Mouse (Mus musculus) myocyte (in vitro differentiated cells): ENCODE measurements around the gene Med13l. TPM values are rescaled to one million over a fixed set of nuclear protein-coding genes. Genes with fewer than 3 reads are reported as not detected.
"Not testable (repeated sequence)": the region's sequence is repeated elsewhere in the genome, so short reads cannot be mapped to it uniquely, and the experiment has no call there.

Experiments used
- H3K27me3 ChIP-seq: one replicate; pipeline ENCODE4 v1.6.1; 2011; ENCODE audit not compliant: control insufficient read depth, insufficient read depth, insufficient read length
- H3K36me3 ChIP-seq: one replicate; pipeline ENCODE4 v1.6.1; 2011; ENCODE audit not compliant: control insufficient read depth, insufficient read depth
- H3K4me2 ChIP-seq: one replicate; pipeline ENCODE4 v1.6.1; 2011; ENCODE audit warnings: low read depth, control low read depth
- H3K4me3 ChIP-seq: one replicate; pipeline ENCODE4 v1.5.1; 2011; ENCODE audit warnings: mild to moderate bottlenecking, control low read depth, moderate library complexity
- H3K79me2 ChIP-seq: one replicate; pipeline ENCODE4 v1.6.1; 2011; ENCODE audit not compliant: control insufficient read depth, insufficient read depth
- H3ac ChIP-seq: one replicate; pipeline ENCODE4 v1.6.1; 2011; ENCODE audit not compliant: control insufficient read depth, insufficient read length
- CEBPB ChIP-seq: IDR thresholded peaks from 2 replicates; pipeline ENCODE4 v1.6.1; 2011; ENCODE audit warnings: mild to moderate bottlenecking, moderate library complexity; ENCODE audit not compliant: poor library complexity, insufficient read depth, severe bottlenecking
- E2F4 ChIP-seq: IDR thresholded peaks from one replicate; pipeline ENCODE4 v1.6.1; 2011; ENCODE audit warnings: mild to moderate bottlenecking, control low read depth, moderate library complexity; ENCODE audit not compliant: insufficient read depth
- MAX ChIP-seq: IDR thresholded peaks from one replicate; pipeline ENCODE4 v1.6.1; 2011; ENCODE audit warnings: low read depth, mild to moderate bottlenecking, control low read depth
- MYOD1 ChIP-seq, 3 experiments: IDR thresholded peaks; one replicate each; pipeline ENCODE4 v1.6.1; 2011; ENCODE audit warnings: control low read depth in 2 of 3, low read depth in 2 of 3, mild to moderate bottlenecking in 2 of 3, moderate library complexity in 1 of 3; ENCODE audit not compliant: insufficient read length in 2 of 3, control insufficient read depth in 1 of 3
- MYOG ChIP-seq, 3 experiments: IDR thresholded peaks; one replicate each; pipeline ENCODE4 v1.6.1; 2011; ENCODE audit warnings: control low read depth in 2 of 3, low read depth in 2 of 3, mild to moderate bottlenecking in 2 of 3; ENCODE audit not compliant: insufficient read length in 2 of 3, control insufficient read depth in 1 of 3, insufficient read depth in 1 of 3
- POLR2A ChIP-seq: IDR thresholded peaks from one replicate; pipeline ENCODE4 v1.6.1; 2011; ENCODE audit warnings: low read depth, mild to moderate bottlenecking, control low read depth, moderate library complexity; ENCODE audit not compliant: insufficient read length
- POLR2AphosphoS2 ChIP-seq: IDR thresholded peaks from one replicate; pipeline ENCODE4 v1.6.1; 2011; ENCODE audit warnings: low read depth, control low read depth; ENCODE audit not compliant: insufficient read length
- REST ChIP-seq: IDR thresholded peaks from one replicate; pipeline ENCODE4 v1.6.1; 2011; ENCODE audit warnings: mild to moderate bottlenecking, control low read depth, moderate library complexity; ENCODE audit not compliant: insufficient read depth, insufficient read length
- SRF ChIP-seq: IDR thresholded peaks from one replicate; pipeline ENCODE4 v1.6.1; 2011; ENCODE audit warnings: low read depth; ENCODE audit not compliant: control insufficient read depth, insufficient read length
- TCF12 ChIP-seq: IDR thresholded peaks from one replicate; pipeline ENCODE4 v1.6.1; 2011; ENCODE audit warnings: mild to moderate bottlenecking, control low read depth; ENCODE audit not compliant: poor library complexity, insufficient read depth, severe bottlenecking
- TCF3 ChIP-seq: IDR thresholded peaks from one replicate; pipeline ENCODE4 v1.6.1; 2011; ENCODE audit warnings: low read depth, control low read depth; ENCODE audit not compliant: insufficient read length
- USF1 ChIP-seq: IDR thresholded peaks from one replicate; pipeline ENCODE4 v1.6.1; 2011; ENCODE audit warnings: low read depth, mild to moderate bottlenecking, control low read depth, moderate library complexity
- polyA plus RNA-seq: library from polyadenylated mRNA; unstranded; fragments of >200 nt; fragmentation: generic; extraction: Trizol; gene quantifications from one replicate; pipeline ENCODE4 v1.2.1, GENCODE M21; 2012; ENCODE audit warnings: missing spikeins

Gene Med13l
- polyA plus RNA-seq, 1 experiment, result 7.4 TPM

DNA sequence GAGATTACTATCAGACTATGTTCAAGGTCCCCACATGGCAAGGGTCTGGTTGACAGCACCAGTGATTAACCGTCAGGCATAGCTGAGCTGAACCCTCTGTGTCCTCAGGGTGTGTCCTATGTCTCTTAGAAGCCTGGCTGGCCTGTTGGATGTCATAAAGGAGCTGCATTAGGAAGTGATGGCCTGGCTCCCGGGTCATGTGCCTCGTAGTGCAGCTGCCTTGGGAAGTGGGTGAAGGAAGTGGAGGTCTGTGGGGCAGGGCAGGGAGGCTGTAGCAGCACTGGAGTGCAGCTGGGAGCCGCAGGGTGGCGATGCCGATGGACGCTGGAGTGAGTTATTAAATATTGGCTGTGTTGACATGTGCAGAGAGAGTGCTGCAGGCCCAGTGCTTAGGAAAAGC lies 90.3 kb downstream of the Med13l start:
- Histone ChIP-seq H3K4me2 (no peak overlapping the region), H3K36me3 (no peaks in the 10 kb centered on the region), H3K27me3 (no peaks in the 10 kb centered on the region), H3ac (no peak overlapping the region), H3K79me2 (peaks cover 55% of the 10 kb centered on the region), H3K4me3 (no peak overlapping the region)
- TF ChIP-seq MYOD1 (IDR thresholded peaks at IDR 0.05; ENCODE audit: control insufficient read depth in 1 of 3, insufficient read length in 2 of 3, low read depth in 2 of 3), result peak in 1 of 3 experiments; percentile 38
- TF ChIP-seq TCF3, result no peak

DNA sequence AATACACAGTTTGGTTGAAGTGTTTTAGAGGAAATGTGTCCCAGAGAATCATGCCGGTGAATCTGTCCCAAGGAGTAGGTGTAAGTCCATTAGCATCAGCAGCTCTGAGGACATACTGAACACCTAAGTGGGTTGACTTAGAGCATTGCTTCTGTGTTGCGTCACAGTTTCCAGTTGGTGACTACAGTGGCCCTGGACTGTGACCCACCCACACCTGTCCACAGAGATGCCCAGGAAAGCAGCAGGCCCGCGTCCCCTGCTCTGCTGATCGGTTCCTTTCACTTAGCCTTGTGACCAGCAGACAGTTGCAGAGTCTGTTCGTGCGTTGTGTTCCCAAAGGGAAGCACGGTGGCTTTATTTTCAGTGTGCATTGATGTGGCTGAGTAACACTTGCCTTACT lies 92.1 kb downstream of the Med13l start:
- TF ChIP-seq CEBPB (0 out of 2 replicates have a peak, but pooled peaks have one; percentile 8), MAX (no peak)

DNA sequence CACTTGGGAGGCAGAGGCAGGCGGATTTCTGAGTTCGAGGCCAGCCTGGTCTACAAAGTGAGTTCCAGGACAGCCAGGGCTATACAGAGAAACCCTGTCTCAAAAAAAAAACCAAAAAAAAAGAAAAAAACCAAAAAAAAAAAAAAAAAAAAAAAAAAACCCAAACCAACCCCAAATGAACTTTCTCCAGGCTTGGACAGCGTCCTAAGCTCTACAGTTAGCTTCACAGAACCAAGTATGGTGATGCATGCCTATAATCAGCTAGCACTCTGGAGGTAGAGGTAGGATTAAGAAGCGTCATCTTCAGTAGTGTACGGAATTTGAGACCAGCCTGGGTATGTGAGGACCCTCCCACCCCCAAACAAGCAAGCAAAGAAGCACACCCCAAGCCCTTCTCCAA lies 92.6 kb downstream of the Med13l start:
- not testable (repeated sequence) for H3K4me3 ChIP-seq, H3K36me3 ChIP-seq, H3K4me2 ChIP-seq

More for the DNA sequence above, 92.1 kb downstream of the Med13l start:
- H3K79me2 ChIP-seq, result peaks cover 47% of the 10 kb centered on the region
- no peak overlapping the region for H3K4me2 ChIP-seq
- no peaks in the 10 kb centered on the region for H3K27me3 ChIP-seq
- H3K4me3 ChIP-seq, result no peak overlapping the region
- no peaks in the 10 kb centered on the region for H3K36me3 ChIP-seq
- H3ac ChIP-seq, result no peak overlapping the region

DNA sequence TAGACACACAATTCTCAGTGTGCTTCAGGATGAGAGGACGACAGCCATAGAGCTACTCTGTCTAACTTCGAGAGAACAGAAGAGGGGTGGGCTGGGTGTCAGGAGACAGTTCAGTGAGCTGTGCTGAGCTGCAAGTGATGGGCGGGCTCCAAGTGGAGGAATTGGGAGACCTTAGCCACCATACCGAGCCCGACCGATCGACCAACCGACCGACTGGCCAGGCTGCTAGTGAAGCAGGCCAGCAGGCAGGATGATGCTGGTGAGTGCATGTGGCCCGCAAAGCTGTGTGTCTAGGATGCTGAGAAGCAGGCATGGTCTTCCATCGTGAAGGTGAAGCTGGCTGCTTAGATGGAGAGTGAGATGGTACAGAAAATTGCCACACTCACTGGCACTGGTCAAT lies 94.1 kb downstream of the Med13l start:
- Histone ChIP-seq H3K4me2 (no peak overlapping the region), H3K4me3 (no peak overlapping the region), H3ac (no peak overlapping the region), H3K36me3 (no peaks in the 10 kb centered on the region), H3K27me3 (no peaks in the 10 kb centered on the region), H3K79me2 (peaks cover 38% of the 10 kb centered on the region)
- no peak for TF ChIP-seq MAX
- TF ChIP-seq MYOD1 (IDR thresholded peaks at IDR 0.05; ENCODE audit: control insufficient read depth in 1 of 3, insufficient read length in 2 of 3, low read depth in 2 of 3), result no peak
- no peak for TF ChIP-seq USF1
- no peak for TF ChIP-seq SRF
- TF ChIP-seq E2F4, result no peak
- TF ChIP-seq TCF3, result no peak
- no peak for TF ChIP-seq POLR2A
- no peak for TF ChIP-seq MYOG (IDR thresholded peaks at IDR 0.05; ENCODE audit: control insufficient read depth in 1 of 3, insufficient read depth in 1 of 3, insufficient read length in 2 of 3, low read depth in 2 of 3)
- no peak for TF ChIP-seq REST
- no peak for TF ChIP-seq TCF12
- no peak for TF ChIP-seq CEBPB
- no peak for TF ChIP-seq POLR2AphosphoS2

More for the DNA sequence above, 92.6 kb downstream of the Med13l start:
- H3ac ChIP-seq, H3K27me3 ChIP-seq: not testable (repeated sequence)
- peaks cover 42% of the 10 kb centered on the region for H3K79me2 ChIP-seq

DNA sequence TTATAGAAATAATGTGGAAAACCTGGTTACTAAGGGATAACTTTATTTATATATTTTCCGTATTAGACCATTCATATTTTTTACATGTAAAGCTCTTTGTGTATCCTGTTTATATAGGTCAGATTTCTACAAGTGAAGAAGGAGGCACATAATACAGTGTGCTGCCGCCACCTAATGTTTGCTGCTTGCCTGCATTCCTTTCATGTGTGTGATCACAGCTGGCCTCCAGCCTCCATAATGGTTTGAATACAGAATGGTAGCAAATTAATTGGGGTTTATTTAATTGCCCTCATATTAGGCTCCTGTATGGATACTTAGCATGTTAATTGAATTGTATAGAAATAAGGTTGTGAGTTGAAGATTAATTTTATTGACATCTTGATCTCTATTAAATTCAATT lies 94.5 kb downstream of the Med13l start:
- no peak for TF ChIP-seq MYOD1 (IDR thresholded peaks at IDR 0.05; ENCODE audit: control insufficient read depth in 1 of 3, insufficient read length in 2 of 3, low read depth in 2 of 3)
- TF ChIP-seq CEBPB, result no peak
- no peak for TF ChIP-seq POLR2A
- TF ChIP-seq TCF3, result no peak
- no peak for TF ChIP-seq E2F4
- no peak for TF ChIP-seq TCF12
- no peak for TF ChIP-seq USF1
- no peak for TF ChIP-seq POLR2AphosphoS2
- no peak for TF ChIP-seq MAX
- TF ChIP-seq MYOG (IDR thresholded peaks at IDR 0.05; ENCODE audit: control insufficient read depth in 1 of 3, insufficient read depth in 1 of 3, insufficient read length in 2 of 3, low read depth in 2 of 3), result no peak
- no peak for TF ChIP-seq REST
- TF ChIP-seq SRF, result no peak
- Histone ChIP-seq H3ac (no peak overlapping the region), H3K27me3 (no peaks in the 10 kb centered on the region), H3K36me3 (no peaks in the 10 kb centered on the region), H3K79me2 (peaks cover 34% of the 10 kb centered on the region), H3K4me2 (no peak overlapping the region), H3K4me3 (no peak overlapping the region)

DNA sequence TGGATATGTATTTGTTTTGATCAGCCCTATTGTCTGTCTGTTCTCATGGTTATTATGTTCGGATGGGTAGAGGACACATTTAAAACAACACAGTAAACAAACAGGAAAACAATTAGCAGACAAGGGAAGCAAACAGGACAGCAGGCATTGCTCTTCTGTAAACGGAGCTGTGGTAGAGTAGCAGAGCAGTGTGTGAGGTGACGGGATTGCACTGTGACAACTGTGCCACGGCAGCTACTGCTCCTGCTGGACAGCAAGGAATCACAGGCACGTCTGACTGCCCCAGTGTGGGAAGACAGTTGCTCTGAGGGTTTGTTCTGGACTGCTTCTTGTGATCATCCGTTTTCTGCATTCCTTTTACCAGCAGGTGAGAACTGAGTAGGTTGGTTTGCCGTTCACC lies 94.9 kb downstream of the Med13l start:
- Histone ChIP-seq H3K4me2 (no peak overlapping the region), H3K27me3 (no peaks in the 10 kb centered on the region), H3K4me3 (no peak overlapping the region), H3K36me3 (no peaks in the 10 kb centered on the region), H3K79me2 (peaks cover 33% of the 10 kb centered on the region), H3ac (no peak overlapping the region)
- TF ChIP-seq MYOG (IDR thresholded peaks at IDR 0.05; ENCODE audit: control insufficient read depth in 1 of 3, insufficient read depth in 1 of 3, insufficient read length in 2 of 3, low read depth in 2 of 3), result peak in 1 of 3 experiments; percentile 17
- no peak for TF ChIP-seq CEBPB
